Mouse (Mus musculus) thymus, postnatal 36 days (tissue): ENCODE results near the gene Prkca.
A peak's percentile ranks its signal among the peaks of the same experiment; 100 is the strongest.

Experiments used
- DNase-seq, 2 experiments: peaks; one replicate each; pipeline ENCODE4 v3.0.0; 2022; ENCODE audit warnings: mixed read lengths in 2 of 2

Gene Prkca

GRCm38 (mm10) chr11:108228497-108228896 lies 115.2 kb downstream of the Prkca start:
- no peak for DNase-seq

- no peak for DNase-seq
Observed at GRCm38 (mm10) chr11:108226248-108226647, 117.5 kb downstream of the Prkca start.

GRCm38 (mm10) chr11:108224233-108224973 lies 119.3 kb downstream of the Prkca start:
- peak; percentile 35 to 49 for DNase-seq

- DNase-seq, result no peak
Observed at GRCm38 (mm10) chr11:108223613-108224232, 120.0 kb downstream of the Prkca start.

GRCm38 (mm10) chr11:108223154-108223553 lies 120.6 kb downstream of the Prkca start:
- DNase-seq, result peak; percentile 51 to 61

- DNase-seq, result peak; percentile 54
Observed at GRCm38 (mm10) chr11:108222616-108223015, 121.1 kb downstream of the Prkca start.

GRCm38 (mm10) chr11:108222026-108222425 lies 121.7 kb downstream of the Prkca start:
- no peak for DNase-seq

GRCm38 (mm10) chr11:108221124-108221835 lies 122.4 kb downstream of the Prkca start:
- no peak for DNase-seq

GRCm38 (mm10) chr11:108220605-108221004 lies 123.1 kb downstream of the Prkca start:
- no peak for DNase-seq

- DNase-seq, result no peak
Observed at GRCm38 (mm10) chr11:108217043-108217442, 126.7 kb downstream of the Prkca start.

GRCm38 (mm10) chr11:108216064-108216463 lies 127.7 kb downstream of the Prkca start:
- peak; percentile 22 to 25 for DNase-seq

GRCm38 (mm10) chr11:108215466-108215865 lies 128.3 kb downstream of the Prkca start:
- peak in 1 of 2 experiments; percentile 19 for DNase-seq

- no peak for DNase-seq
Observed at GRCm38 (mm10) chr11:108214521-108215223, 129.1 kb downstream of the Prkca start.

- DNase-seq, result no peak
Observed at GRCm38 (mm10) chr11:108213783-108214182, 129.9 kb downstream of the Prkca start.

GRCm38 (mm10) chr11:108212638-108213037 lies 131.1 kb downstream of the Prkca start:
- no peak for DNase-seq

GRCm38 (mm10) chr11:108212030-108212429 lies 131.7 kb downstream of the Prkca start:
- DNase-seq, result no peak

- no peak for DNase-seq
Observed at GRCm38 (mm10) chr11:108210749-108211148, 133.0 kb downstream of the Prkca start.

- no peak for DNase-seq
Observed at GRCm38 (mm10) chr11:108206602-108207001, 137.1 kb downstream of the Prkca start.

GRCm38 (mm10) chr11:108204895-108205248 lies 138.9 kb downstream of the Prkca start:
- no peak for DNase-seq

- no peak for DNase-seq
Observed at GRCm38 (mm10) chr11:108204202-108204894, 139.4 kb downstream of the Prkca start.

GRCm38 (mm10) chr11:108202835-108203234 lies 140.9 kb downstream of the Prkca start:
- no peak for DNase-seq
